Mouse (Mus musculus): Measurements from ENCODE around the gene Chrna3. TPM values are rescaled to one million over a fixed set of nuclear protein-coding genes. Genes with fewer than 3 reads are reported as not detected.

Chrna3 gene
- total and polyA plus RNA-seq, 3 experiments: not detected

DNA sequence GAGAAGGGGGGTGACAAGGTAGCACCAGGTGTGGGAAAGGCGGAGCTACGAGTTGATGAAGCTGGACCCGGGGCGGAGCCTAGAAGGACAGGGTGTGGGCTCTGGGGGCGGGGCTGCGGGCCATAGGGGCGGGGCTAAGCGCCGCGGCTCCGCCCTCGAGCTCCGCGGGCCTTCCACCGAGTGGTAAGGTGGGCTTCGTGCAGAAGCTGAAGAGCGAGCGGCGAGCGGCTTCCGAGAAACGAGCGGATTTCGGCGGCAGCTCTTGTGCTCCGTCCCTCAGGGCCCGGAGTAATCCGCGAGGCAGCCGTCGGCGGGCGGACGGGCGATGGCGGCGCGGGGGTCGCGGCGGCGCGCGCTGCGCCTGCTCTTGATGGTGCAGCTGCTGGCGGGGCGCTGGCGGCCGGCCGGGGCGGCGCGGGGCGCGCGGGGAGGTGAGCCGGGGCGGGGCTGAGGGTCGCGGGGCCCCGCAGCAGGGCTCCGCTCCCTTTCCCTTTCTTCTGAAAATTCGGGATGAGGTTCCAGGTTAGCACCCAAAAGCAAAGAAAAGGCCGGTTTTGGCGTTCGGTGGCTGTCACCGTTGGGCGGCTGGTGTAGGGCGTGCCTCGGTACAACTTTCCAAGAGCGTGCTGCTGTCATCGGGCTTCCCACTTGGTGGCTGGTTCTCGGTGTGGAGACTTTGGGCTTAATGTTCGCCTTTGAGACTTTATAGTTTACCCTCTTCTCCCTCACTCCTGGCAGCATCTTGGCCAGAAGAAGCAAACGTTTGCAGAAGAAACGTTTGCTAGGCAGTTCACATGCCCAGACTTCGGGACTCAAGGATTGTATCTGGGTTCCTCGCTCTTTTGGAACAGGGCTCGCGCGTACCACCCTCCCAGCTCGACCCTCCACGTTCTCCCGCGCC, 44.8 kb downstream of the Chrna3 start:
- H3K27me3 ChIP-seq (replicated peaks): peaks cover 4% of the 10 kb centered on the region
- H3K4me3 ChIP-seq (replicated peaks in 1 of 3; ENCODE audit: low read depth in 2 of 3, low read length in 2 of 3, poor library complexity in 1 of 3): peak overlapping the region in 1 of 3 experiments; percentile 19
- no peaks in the 10 kb centered on the region for H3K79me2 ChIP-seq (replicated peaks; ENCODE audit: control insufficient read depth, extremely low read depth, insufficient read depth, poor library complexity, severe bottlenecking)
- TF ChIP-seq CTCF (conservative IDR thresholded peaks at IDR 0.05 in 1 of 2, IDR thresholded peaks at IDR 0.05 in 1 of 2; ENCODE audit: low read depth in 2 of 2, low read length in 2 of 2) (no peak), MAZ (IDR thresholded peaks at IDR 0.05; ENCODE audit: low read depth, low read length) (no peak)
- dilution Hi-C loops (cut with MboI; ENCODE audit: extremely low pct_ligation_motif_present, extremely low pct_unique_long_range_greater_than_20kb, low sequenced_read_pairs): no loop called here
- no peaks in the 10 kb centered on the region for H3K9me3 ChIP-seq (replicated peaks; ENCODE audit: low read length)
- no peak overlapping the region for H3K27ac ChIP-seq (ENCODE audit: insufficient read depth, low read depth)
- no peak for DNase-seq (ENCODE audit: extremely low read depth)
- no peak overlapping the region for H3K4me2 ChIP-seq (ENCODE audit: insufficient read depth, low read depth, poor library complexity, severe bottlenecking)
- no peaks in the 10 kb centered on the region for H3K4me1 ChIP-seq (ENCODE audit: control insufficient read depth in 1 of 2, insufficient read depth in 2 of 2)
- in situ Hi-C loops (cut with MboI; ENCODE audit: low pct_ligation_motif_present, low pct_unique_long_range_greater_than_20kb, low sequenced_read_pairs): no loop called here
- no peak overlapping the region for H3K9ac ChIP-seq (ENCODE audit: insufficient read depth, low read depth)
- no peaks in the 10 kb centered on the region for H3K36me3 ChIP-seq (replicated peaks in 1 of 2; ENCODE audit: control insufficient read depth in 1 of 2, insufficient read depth in 1 of 2, low read length in 1 of 2)

DNA sequence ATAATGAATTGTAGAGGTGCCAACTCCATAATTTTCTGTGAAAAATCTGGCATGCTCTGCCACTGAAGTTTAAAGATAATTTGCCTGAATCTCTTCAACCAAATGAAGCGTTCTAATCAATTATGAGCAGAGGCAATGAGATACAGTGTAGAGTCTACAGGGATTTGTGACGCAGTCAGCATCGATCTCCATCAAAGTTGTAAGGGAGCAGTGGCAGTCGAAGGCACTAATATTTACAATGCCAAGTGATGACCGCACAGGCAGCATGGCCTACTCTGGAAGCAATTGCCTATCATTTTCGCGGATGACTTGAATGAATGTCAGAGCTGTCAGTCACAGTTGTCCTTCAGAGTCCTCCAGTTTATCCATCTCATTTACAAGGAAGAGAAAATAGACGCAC, 45.7 kb downstream of the Chrna3 start, which contains the start of gene Chrna5:
Gene Chrna5 (plus strand): TSS at position 207 of the 400 bp plus-strand sequence.
- Histone ChIP-seq H3K9ac (ENCODE audit: insufficient read depth, low read depth) (no peak within 1 kb of the TSS), H3K4me2 (ENCODE audit: insufficient read depth, low read depth, poor library complexity, severe bottlenecking) (no peak within 1 kb of the TSS), H3K9me3 (replicated peaks; ENCODE audit: low read length) (no peaks in the 10 kb centered on the region), H3K27ac (ENCODE audit: insufficient read depth, low read depth) (no peak within 1 kb of the TSS), H3K36me3 (replicated peaks in 1 of 2; ENCODE audit: control insufficient read depth in 1 of 2, insufficient read depth in 1 of 2, low read length in 1 of 2) (no peaks in the 10 kb centered on the region), H3K4me1 (ENCODE audit: control insufficient read depth in 1 of 2, insufficient read depth in 2 of 2) (no peaks in the 10 kb centered on the region), H3K27me3 (replicated peaks) (peaks cover 4% of the 10 kb centered on the region), H3K79me2 (replicated peaks; ENCODE audit: control insufficient read depth, extremely low read depth, insufficient read depth, poor library complexity, severe bottlenecking) (no peaks in the 10 kb centered on the region), H3K4me3 (replicated peaks in 1 of 3; ENCODE audit: low read depth in 2 of 3, low read length in 2 of 3, poor library complexity in 1 of 3) (peak within 1 kb of the TSS in 1 of 3 experiments; percentile 19)
- in situ Hi-C loops (cut with MboI; ENCODE audit: low pct_ligation_motif_present, low pct_unique_long_range_greater_than_20kb, low sequenced_read_pairs): no loop called here
- dilution Hi-C loops (cut with MboI; ENCODE audit: extremely low pct_ligation_motif_present, extremely low pct_unique_long_range_greater_than_20kb, low sequenced_read_pairs): no loop called here
- DNase-seq (ENCODE audit: extremely low read depth): no peak
- TF ChIP-seq BHLHE40 (IDR thresholded peaks at IDR 0.05; ENCODE audit: low read depth, low read length): no peak
- no peak for TF ChIP-seq MAZ (IDR thresholded peaks at IDR 0.05; ENCODE audit: low read depth, low read length)

DNA sequence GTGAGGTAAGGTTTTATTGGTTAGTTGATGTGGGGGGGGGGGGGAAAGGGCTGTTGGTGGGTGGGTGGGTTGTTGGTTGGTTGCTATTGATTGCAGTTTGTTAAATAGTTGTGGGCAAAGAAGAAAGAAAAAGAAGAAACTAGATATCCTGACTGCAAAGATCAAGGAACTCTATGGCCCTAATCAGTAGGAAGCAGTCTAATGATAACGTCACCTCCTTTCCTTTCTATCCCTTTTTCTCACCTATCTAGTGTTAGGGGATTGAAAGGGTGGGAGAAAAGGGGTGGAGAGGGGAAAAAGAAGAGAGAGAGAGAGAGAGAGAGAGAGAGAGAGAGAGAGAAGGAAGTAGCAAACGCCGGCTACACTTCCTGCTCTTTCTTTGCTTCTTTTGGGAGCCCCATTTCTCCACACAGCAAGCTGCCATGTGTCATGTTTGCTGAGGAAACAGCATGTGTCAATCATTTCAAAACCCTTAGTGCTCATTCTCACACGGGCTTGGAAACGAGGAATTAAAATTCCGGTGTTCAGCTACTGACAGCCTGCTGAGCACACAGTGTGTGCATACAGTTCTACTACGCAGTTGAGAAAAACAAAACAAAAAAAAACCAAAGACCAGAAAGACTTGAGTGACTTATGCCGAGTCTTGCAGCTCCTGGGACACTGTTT, 56.3 kb downstream of the Chrna3 start:
- H3K9me3 ChIP-seq (replicated peaks; ENCODE audit: low read length): no peaks in the 10 kb centered on the region
- H3K27me3 ChIP-seq (replicated peaks): no peaks in the 10 kb centered on the region
- no peak overlapping the region for H3K9ac ChIP-seq (ENCODE audit: insufficient read depth, low read depth)
- no peak overlapping the region for H3K4me2 ChIP-seq (ENCODE audit: insufficient read depth, low read depth, poor library complexity, severe bottlenecking)
- no peaks in the 10 kb centered on the region for H3K79me2 ChIP-seq (replicated peaks; ENCODE audit: control insufficient read depth, extremely low read depth, insufficient read depth, poor library complexity, severe bottlenecking)
- H3K36me3 ChIP-seq (replicated peaks in 1 of 2; ENCODE audit: control insufficient read depth in 1 of 2, insufficient read depth in 1 of 2, low read length in 1 of 2): no peaks in the 10 kb centered on the region
- no peak for DNase-seq (ENCODE audit: extremely low read depth)
- H3K27ac ChIP-seq (ENCODE audit: insufficient read depth, low read depth): no peak overlapping the region
- TF ChIP-seq ZNF384 (IDR thresholded peaks at IDR 0.05; ENCODE audit: low read depth, low read length): no peak
- dilution Hi-C loops (cut with MboI; ENCODE audit: extremely low pct_ligation_motif_present, extremely low pct_unique_long_range_greater_than_20kb, low sequenced_read_pairs) (no loop called here), in situ Hi-C loops (cut with MboI; ENCODE audit: low pct_ligation_motif_present, low pct_unique_long_range_greater_than_20kb, low sequenced_read_pairs) (no loop called here)
- H3K4me1 ChIP-seq (ENCODE audit: control insufficient read depth in 1 of 2, insufficient read depth in 2 of 2): no peaks in the 10 kb centered on the region
- no peak overlapping the region for H3K4me3 ChIP-seq (replicated peaks in 1 of 3; ENCODE audit: low read depth in 2 of 3, low read length in 2 of 3, poor library complexity in 1 of 3)
